Mouse (Mus musculus) heart, embryonic 16.5 days (tissue): Measurements from ENCODE around the gene Ccnd1. TPM values are rescaled to one million over a fixed set of nuclear protein-coding genes. Genes with fewer than 3 reads are reported as not detected.
A peak's percentile ranks its signal among the peaks of the same experiment; 100 is the strongest.
"Not testable (repeated sequence)": the region's sequence is repeated elsewhere in the genome, so short reads cannot be mapped to it uniquely, and the experiment has no call there.

Source experiments
- ATAC-seq: fragments of 200-750 bp; cut with Nextera tagmentation; replicated peaks from 2 replicates; pipeline ENCODE4 v1.8.0; 2017; ENCODE audit warnings: moderate number of reproducible peaks; ENCODE audit not compliant: insufficient read depth, low FRiP score; ENCODE audit errors: extremely low read depth
- H3K27ac ChIP-seq: fragments of 300-500 bp; sonication (generic); 2 replicates; pipeline ENCODE4 v1.5.1; 2014; ENCODE audit warnings: mild to moderate bottlenecking, low read length, control low read depth, moderate library complexity
- H3K27me3 ChIP-seq: fragments of 300-500 bp; sonication (generic); 2 replicates; pipeline ENCODE4 v1.6.1; 2014; ENCODE audit warnings: low read length, mixed read lengths; ENCODE audit not compliant: control insufficient read depth, insufficient read depth
- H3K36me3 ChIP-seq: fragments of 300-500 bp; sonication (generic); 2 replicates; pipeline ENCODE4 v1.6.1; 2014; ENCODE audit not compliant: control insufficient read depth, insufficient read depth
- H3K4me1 ChIP-seq: fragments of 300-500 bp; sonication (generic); 2 replicates; pipeline ENCODE4 v1.6.1; 2014; ENCODE audit warnings: low read length, mixed read lengths; ENCODE audit not compliant: control insufficient read depth, insufficient read depth
- H3K4me2 ChIP-seq: fragments of 300-500 bp; sonication (generic); 2 replicates; pipeline ENCODE4 v1.6.1; 2014; ENCODE audit warnings: low read depth, mild to moderate bottlenecking, control low read depth, low read length
- H3K4me3 ChIP-seq: fragments of 300-500 bp; sonication (generic); 2 replicates; pipeline ENCODE4 v1.5.1; 2014; ENCODE audit warnings: mild to moderate bottlenecking, control low read depth, low read length
- H3K9ac ChIP-seq: fragments of 300-500 bp; sonication (generic); 2 replicates; pipeline ENCODE4 v1.6.1; 2014; ENCODE audit warnings: low read length, control low read depth
- H3K9me3 ChIP-seq: fragments of 300-500 bp; sonication (generic); replicated peaks from 2 replicates; pipeline ENCODE4 v1.6.1; 2016; ENCODE audit warnings: low read length; ENCODE audit not compliant: control insufficient read depth
- WGBS: fragments of 180-500 bp; shearing (Covaris S2); extraction: QIAGEN DNeasy Blood & Tissue Kit; methylation state at CpG from one replicate; pipeline ENCODE4 v1.1.7; 2014; 5-methylcytosine and 5-hydroxymethylcytosine counted together
- polyA plus RNA-seq: library from polyadenylated mRNA; unstranded; fragments of >200 nt; fragmentation: Nextera tagmentation; extraction: Ambion mirVana; gene quantifications from 2 replicates; pipeline ENCODE4 v1.2.1, GENCODE M21; 2015

Ccnd1 gene
- polyA plus RNA-seq, 1 experiment from 2014 or later = 45.6 TPM

GRCm38 (mm10) chr7:144907793-144908192, 31.9 kb downstream of the Ccnd1 start:
- Histone ChIP-seq H3K4me3 (no peak overlapping the region), H3K36me3 (no peaks in the 10 kb centered on the region), H3K27ac (no peak overlapping the region), H3K4me1 (no peaks in the 10 kb centered on the region), H3K9me3 (peaks cover 4% of the 10 kb centered on the region), H3K4me2 (no peak overlapping the region), H3K9ac (no peak overlapping the region), H3K27me3 (no peaks in the 10 kb centered on the region)
- no peak for ATAC-seq
- WGBS = 12% methylated on average over 8 of the region's 8 CpGs

DNA sequence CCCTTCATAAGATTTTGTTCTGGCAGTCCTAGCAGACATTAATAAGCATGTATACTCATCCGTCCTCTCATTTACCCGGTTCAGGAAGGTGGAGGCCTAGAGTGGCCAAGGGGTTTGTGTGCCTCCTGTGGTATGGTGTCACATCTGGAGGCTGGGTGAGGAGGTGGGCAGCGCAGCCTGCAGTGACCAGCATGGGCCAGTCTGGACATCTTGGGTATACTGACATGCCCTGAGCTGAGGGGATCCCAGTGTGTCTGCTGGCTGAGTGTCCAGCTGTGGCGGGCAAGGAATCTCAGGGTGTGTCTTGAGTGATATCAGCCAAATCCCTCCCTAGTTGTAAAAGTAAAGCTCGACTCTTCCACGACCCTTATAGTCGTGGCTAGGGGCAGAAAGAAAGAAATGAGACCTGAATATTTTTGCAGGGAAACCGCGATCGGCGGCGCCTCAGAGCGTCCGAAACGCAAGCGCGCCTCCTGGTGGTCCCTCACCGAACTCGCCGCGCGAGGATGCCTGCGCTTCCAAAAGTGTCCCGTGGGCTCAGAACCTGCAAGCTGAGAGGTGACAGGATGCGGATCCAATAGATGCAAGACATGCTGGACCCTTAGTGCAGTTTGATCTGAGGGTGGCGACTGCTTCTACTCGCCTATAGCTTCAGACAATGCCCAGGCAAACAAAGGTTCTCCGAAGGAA, 32.9 kb downstream of the Ccnd1 start:
- no peak; the same call in 1 of the 2 replicates for ATAC-seq
- no peaks in the 10 kb centered on the region for H3K36me3 ChIP-seq
- H3K4me3 ChIP-seq = no peak overlapping the region
- peak overlapping the region; percentile 42 for H3K4me2 ChIP-seq
- 10% methylated on average over 28 of the region's 28 CpGs for WGBS
- peaks cover 4% of the 10 kb centered on the region for H3K9me3 ChIP-seq
- H3K27ac ChIP-seq = no peak overlapping the region
- H3K9ac ChIP-seq = no peak overlapping the region
- no peaks in the 10 kb centered on the region for H3K27me3 ChIP-seq
- no peaks in the 10 kb centered on the region for H3K4me1 ChIP-seq

GRCm38 (mm10) chr7:144905514-144905913, 34.2 kb downstream of the Ccnd1 start:
- WGBS = 83% methylated on average over 3 of the region's 3 CpGs
- H3K9ac ChIP-seq, H3K9me3 ChIP-seq, H3K4me1 ChIP-seq, H3K36me3 ChIP-seq, H3K4me3 ChIP-seq, H3K27ac ChIP-seq, ATAC-seq, H3K4me2 ChIP-seq, H3K27me3 ChIP-seq: not testable (repeated sequence)

DNA sequence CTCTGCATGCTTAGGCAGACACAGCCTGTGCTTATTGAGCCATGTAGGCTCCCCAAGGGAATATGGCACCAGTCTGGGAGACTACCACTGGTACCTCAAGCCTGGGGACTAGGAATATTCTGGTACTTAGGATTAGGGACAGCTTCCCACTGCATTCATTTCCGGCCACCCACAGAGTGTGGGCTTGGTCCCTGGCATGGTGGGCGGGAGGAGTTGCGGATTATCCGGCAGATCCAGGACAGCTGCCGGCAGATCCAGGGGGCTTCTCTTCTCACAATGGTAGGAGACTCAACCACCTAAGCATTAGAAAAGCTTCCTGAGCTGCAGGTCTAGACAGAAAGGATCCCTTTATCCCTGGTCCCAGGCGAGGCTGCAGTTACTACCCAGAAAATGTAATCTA, 41.2 kb downstream of the Ccnd1 start:
- H3K9ac ChIP-seq = no peak overlapping the region
- peaks cover 23% of the 10 kb centered on the region for H3K4me1 ChIP-seq
- no peaks in the 10 kb centered on the region for H3K9me3 ChIP-seq
- no peak overlapping the region for H3K27ac ChIP-seq
- no peak overlapping the region for H3K4me3 ChIP-seq
- H3K4me2 ChIP-seq = no peak overlapping the region
- WGBS = 59% methylated on average over 6 of the region's 6 CpGs
- no peak for ATAC-seq
- no peaks in the 10 kb centered on the region for H3K36me3 ChIP-seq
- H3K27me3 ChIP-seq = peaks cover 61% of the 10 kb centered on the region

- Histone ChIP-seq H3K4me1 (peaks cover 23% of the 10 kb centered on the region), H3K9ac (peak within 1 kb of the TSS; percentile 60), H3K27ac (no peak within 1 kb of the TSS), H3K4me3 (peak within 1 kb of the TSS; percentile 60), H3K9me3 (no peaks in the 10 kb centered on the region), H3K4me2 (peak within 1 kb of the TSS; percentile 92), H3K36me3 (no peaks in the 10 kb centered on the region), H3K27me3 (peaks cover 63% of the 10 kb centered on the region)
- no peak; the same call in 1 of the 2 replicates for ATAC-seq
- WGBS = under 1% methylated on average over 65 of the region's 65 CpGs
Observed at GRCm38 (mm10) chr7:144896294-144897218, 43.2 kb downstream of the Ccnd1 start, which contains the start of gene Fgf15. Gene Fgf15, plus strand, starts transcription at chr7:144896531.

GRCm38 (mm10) chr7:144895305-144896111, 44.2 kb downstream of the Ccnd1 start:
- peak overlapping the region; percentile 92 for H3K4me2 ChIP-seq
- H3K36me3 ChIP-seq = no peaks in the 10 kb centered on the region
- H3K9me3 ChIP-seq = no peaks in the 10 kb centered on the region
- H3K4me1 ChIP-seq = peaks cover 23% of the 10 kb centered on the region
- no peak overlapping the region for H3K27ac ChIP-seq
- H3K4me3 ChIP-seq = peak overlapping the region; percentile 60
- H3K27me3 ChIP-seq = peaks cover 62% of the 10 kb centered on the region
- ATAC-seq = peak; percentile 63; the same call in 1 of the 2 replicates
- WGBS = under 1% methylated on average over 37 of the region's 37 CpGs
- H3K9ac ChIP-seq = peak overlapping the region; percentile 60

- Histone ChIP-seq H3K36me3 (no peaks in the 10 kb centered on the region), H3K27ac (no peak overlapping the region), H3K4me1 (peaks cover 23% of the 10 kb centered on the region), H3K27me3 (peaks cover 58% of the 10 kb centered on the region), H3K9me3 (no peaks in the 10 kb centered on the region), H3K4me3 (no peak overlapping the region; the same call in 1 of the 2 replicates), H3K4me2 (peak overlapping the region; percentile 92; the same call in 1 of the 2 replicates), H3K9ac (no peak overlapping the region)
- 4% methylated on average over 4 of the region's 4 CpGs for WGBS
- no peak for ATAC-seq
Observed at GRCm38 (mm10) chr7:144894706-144895105, 45.0 kb downstream of the Ccnd1 start.

GRCm38 (mm10) chr7:144894191-144894590, 45.5 kb downstream of the Ccnd1 start:
- WGBS = 4% methylated on average over 5 of the region's 5 CpGs
- Histone ChIP-seq H3K4me1 (peaks cover 23% of the 10 kb centered on the region), H3K27me3 (peaks cover 56% of the 10 kb centered on the region), H3K4me2 (no peak overlapping the region), H3K27ac (no peak overlapping the region), H3K36me3 (no peaks in the 10 kb centered on the region), H3K9me3 (no peaks in the 10 kb centered on the region), H3K4me3 (no peak overlapping the region), H3K9ac (no peak overlapping the region)
- no peak for ATAC-seq
